Mouse (Mus musculus) intestine, postnatal 0 days (tissue): ENCODE data around the gene Zfc3h1. TPM values are rescaled to one million over a fixed set of nuclear protein-coding genes. Genes with fewer than 3 reads are reported as not detected.

ENCODE experiments used
- ATAC-seq: fragments of 200-750 bp; cut with Nextera tagmentation; 2 replicates; pipeline ENCODE4 v1.8.0; 2017; ENCODE audit warnings: mild to moderate bottlenecking, moderate TSS enrichment, moderate library complexity
- H3K27ac ChIP-seq: fragments of 300-500 bp; sonication (generic); 2 replicates; pipeline ENCODE4 v1.5.1; 2014; ENCODE audit warnings: mild to moderate bottlenecking, low read depth, low read length, moderate library complexity
- H3K27me3 ChIP-seq: fragments of 300-500 bp; sonication (generic); replicated peaks from 2 replicates; pipeline ENCODE4 v1.6.1; 2014; ENCODE audit warnings: low read length, mixed read lengths; ENCODE audit not compliant: control insufficient read depth, insufficient read depth
- H3K36me3 ChIP-seq: fragments of 300-500 bp; sonication (generic); 2 replicates; pipeline ENCODE4 v1.6.1; 2014; ENCODE audit warnings: mild to moderate bottlenecking, moderate library complexity; ENCODE audit not compliant: control insufficient read depth, insufficient read depth
- H3K4me1 ChIP-seq: fragments of 300-500 bp; sonication (generic); replicated peaks from 2 replicates; pipeline ENCODE4 v1.6.1; 2014; ENCODE audit warnings: antibody characterized with exemption, low read length, mixed read lengths; ENCODE audit not compliant: control insufficient read depth, insufficient read depth
- H3K4me2 ChIP-seq: fragments of 300-500 bp; sonication (generic); replicated peaks from 2 replicates; pipeline ENCODE4 v1.6.1; 2014; ENCODE audit warnings: low read depth, mild to moderate bottlenecking, moderate library complexity
- H3K4me3 ChIP-seq: fragments of 300-500 bp; sonication (generic); 2 replicates; pipeline ENCODE4 v1.5.1; 2014; ENCODE audit warnings: low read depth, low read length
- H3K9ac ChIP-seq: fragments of 300-500 bp; sonication (generic); 2 replicates; pipeline ENCODE4 v1.6.1; 2014; ENCODE audit warnings: mild to moderate bottlenecking, low read depth, low read length
- H3K9me3 ChIP-seq: fragments of 300-500 bp; sonication (generic); 2 replicates; pipeline ENCODE4 v1.6.1; 2016; ENCODE audit warnings: mixed run types; ENCODE audit not compliant: control insufficient read depth
- CTCF ChIP-seq: sonication (generic); IDR thresholded peaks from 2 replicates; pipeline ENCODE4 v1.5.1; 2016; ENCODE audit warnings: low read depth, mild to moderate bottlenecking, control low read depth, antibody characterized with exemption, moderate library complexity
- WGBS: fragments of 180-500 bp; shearing (Covaris S2); extraction: QIAGEN DNeasy Blood & Tissue Kit; methylation state at CpG from one replicate; pipeline ENCODE4 v1.1.7; 2014; 5-methylcytosine and 5-hydroxymethylcytosine counted together
- polyA plus RNA-seq: library from polyadenylated mRNA; unstranded; fragments of >200 nt; fragmentation: Nextera tagmentation; extraction: Ambion mirVana; gene quantifications from 2 replicates; pipeline ENCODE4 v1.2.1, GENCODE M21; 2015

Zfc3h1 gene
- polyA plus RNA-seq, 1 experiment from 2014 or later, result 11.5 TPM

GRCm38 (mm10) chr10:115382846-115383643 is 1.7 kb upstream of the Zfc3h1 start:
- Histone ChIP-seq H3K4me1 (no peaks in the 10 kb centered on the region; the same call in 1 of the 2 replicates), H3K9ac (no peak overlapping the region), H3K36me3 (no peaks in the 10 kb centered on the region), H3K9me3 (no peaks in the 10 kb centered on the region), H3K27ac (peak overlapping the region; percentile 99; the same call in 1 of the 2 replicates), H3K4me3 (peak overlapping the region; percentile 95), H3K4me2 (peak overlapping the region; percentile 69), H3K27me3 (no peaks in the 10 kb centered on the region)
- 35% methylated on average over 12 of the region's 12 CpGs for WGBS
- no peak for TF ChIP-seq CTCF
- ATAC-seq, result no peak

GRCm38 (mm10) chr10:115383644-115384220 is 1.0 kb upstream of the Zfc3h1 start:
- peak overlapping the region; percentile 69 for H3K4me2 ChIP-seq
- H3K36me3 ChIP-seq, result no peaks in the 10 kb centered on the region; the same call in 1 of the 2 replicates
- no peak for ATAC-seq
- no peaks in the 10 kb centered on the region for H3K27me3 ChIP-seq
- 1% methylated on average over 15 of the region's 15 CpGs for WGBS
- no peak for TF ChIP-seq CTCF
- H3K4me3 ChIP-seq, result peak overlapping the region; percentile 95
- peak overlapping the region; percentile 98 for H3K9ac ChIP-seq
- H3K4me1 ChIP-seq, result no peaks in the 10 kb centered on the region; the same call in 1 of the 2 replicates
- H3K9me3 ChIP-seq, result no peaks in the 10 kb centered on the region
- H3K27ac ChIP-seq, result peak overlapping the region; percentile 99

GRCm38 (mm10) chr10:115385018-115386002 is 551 bp downstream of the Zfc3h1 start:
- Histone ChIP-seq H3K4me3 (peak overlapping the region; percentile 95), H3K9me3 (no peaks in the 10 kb centered on the region), H3K36me3 (peaks cover 6% of the 10 kb centered on the region; the same call in 1 of the 2 replicates), H3K27me3 (no peaks in the 10 kb centered on the region), H3K4me1 (no peaks in the 10 kb centered on the region; the same call in 1 of the 2 replicates), H3K9ac (peak overlapping the region; percentile 98), H3K4me2 (peak overlapping the region; percentile 69), H3K27ac (peak overlapping the region; percentile 99)
- under 1% methylated on average over 96 of the region's 101 CpGs for WGBS
- TF ChIP-seq CTCF, result no peak
- peak; percentile 26 for ATAC-seq

GRCm38 (mm10) chr10:115387891-115388290 is 3.1 kb downstream of the Zfc3h1 start:
- H3K4me3 ChIP-seq, result no peak overlapping the region
- no peak overlapping the region for H3K9ac ChIP-seq
- H3K27me3 ChIP-seq, result no peaks in the 10 kb centered on the region
- H3K27ac ChIP-seq, result no peak overlapping the region
- peaks cover 3% of the 10 kb centered on the region; the same call in 1 of the 2 replicates for H3K4me1 ChIP-seq
- peaks cover 13% of the 10 kb centered on the region for H3K36me3 ChIP-seq
- WGBS, result 84% methylated on average over 3 of the region's 3 CpGs
- H3K9me3 ChIP-seq, result no peaks in the 10 kb centered on the region
- 0 out of 2 replicates have a peak overlapping the region, but pooled peaks have one; percentile 38 for H3K4me2 ChIP-seq
- no peak for TF ChIP-seq CTCF
- no peak for ATAC-seq

- 93% methylated on average over 4 of the region's 4 CpGs for WGBS
Measured at GRCm38 (mm10) chr10:115391076-115391475, 6.3 kb downstream of the Zfc3h1 start.

More at GRCm38 (mm10) chr10:115391076-115391475, 6.3 kb downstream of the Zfc3h1 start:
- Histone ChIP-seq H3K9me3 (no peaks in the 10 kb centered on the region), H3K4me3 (no peak overlapping the region), H3K4me2 (no peak overlapping the region), H3K27ac (no peak overlapping the region), H3K36me3 (peaks cover 25% of the 10 kb centered on the region), H3K9ac (no peak overlapping the region), H3K27me3 (no peaks in the 10 kb centered on the region), H3K4me1 (peaks cover 3% of the 10 kb centered on the region; the same call in 1 of the 2 replicates)
- TF ChIP-seq CTCF, result no peak
- no peak for ATAC-seq
